Mouse (Mus musculus): ENCODE measurements around the gene R3hdml.

- TF ChIP-seq CTCF (IDR thresholded peaks at IDR 0.05; ENCODE audit: borderline replicate concordance, insufficient read depth, low read length) (no peak), POLR2A (IDR thresholded peaks at IDR 0.05; ENCODE audit: low read depth, low read length) (no peak)
These were observed 4.8 kb upstream of the R3hdml start for GRCm38 (mm10) chr2:163487360-163487759.
